Mouse (Mus musculus) megakaryocyte, embryonic 14.5 days (primary cell): ENCODE data around the gene Krba1. TPM values are rescaled to one million over a fixed set of nuclear protein-coding genes. Genes with fewer than 3 reads are reported as not detected.

ENCODE experiments used
- H3K27me3 ChIP-seq: replicated peaks from 2 replicates; pipeline ENCODE3; 2012; ENCODE audit warnings: inconsistent platforms
- H3K36me3 ChIP-seq: replicated peaks from 2 replicates; pipeline ENCODE3; 2012; ENCODE audit warnings: low read length, inconsistent platforms, mixed read lengths
- H3K4me1 ChIP-seq: 2 replicates; pipeline ENCODE4 v1.6.1; 2012; ENCODE audit warnings: inconsistent platforms
- H3K4me3 ChIP-seq: replicated peaks from 2 replicates; pipeline ENCODE3; 2012; ENCODE audit warnings: moderate library complexity, mild to moderate bottlenecking, inconsistent platforms
- H3K9me3 ChIP-seq: 2 replicates; pipeline ENCODE4 v1.6.1; 2012; ENCODE audit warnings: inconsistent platforms
- FLI1 ChIP-seq: IDR thresholded peaks from 2 replicates; pipeline ENCODE4 v1.6.1; 2012; ENCODE audit warnings: low read length, inconsistent platforms, mixed read lengths
- GATA1 ChIP-seq: IDR thresholded peaks from 3 replicates; pipeline ENCODE4 v1.6.1; 2012; ENCODE audit warnings: mixed read lengths, low read length, inconsistent platforms, borderline replicate concordance
- polyA plus RNA-seq: library from polyadenylated mRNA; stranded (reverse); fragments of >175 nt; gene quantifications from 2 replicates; pipeline ENCODE4 v1.2.3, GENCODE M21; 2012; ENCODE audit warnings: low replicate concordance; ENCODE audit not compliant: insufficient read depth

Krba1 gene
- polyA plus RNA-seq, 1 experiment = 1.0 TPM

DNA sequence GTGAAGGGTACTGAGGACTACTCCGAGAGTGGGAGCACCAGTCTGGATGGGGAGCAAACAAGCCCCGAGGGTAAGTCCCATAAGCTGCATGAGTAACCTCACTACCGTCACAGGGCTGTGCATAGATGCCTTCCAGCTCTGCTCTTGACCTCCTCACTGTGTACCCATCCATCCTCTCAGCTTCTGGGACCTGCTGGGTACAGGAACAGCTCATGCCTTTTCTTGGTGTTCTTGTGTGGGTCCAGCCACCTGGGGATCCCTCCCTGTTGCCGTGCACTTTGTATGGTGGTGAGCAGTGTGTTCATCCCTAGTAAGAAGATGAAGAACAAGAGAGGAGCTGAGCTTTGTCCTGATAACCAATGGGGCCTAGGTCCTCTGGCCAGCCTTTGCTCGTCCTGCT, 8.7 kb downstream of the Krba1 start:
- no peaks in the 10 kb centered on the region for H3K9me3 ChIP-seq
- peaks cover 16% of the 10 kb centered on the region for H3K27me3 ChIP-seq
- H3K4me1 ChIP-seq = peaks cover 5% of the 10 kb centered on the region; the same call in 1 of the 2 replicates
- H3K4me3 ChIP-seq = no peak overlapping the region
- TF ChIP-seq GATA1 (no peak), FLI1 (no peak)
- no peaks in the 10 kb centered on the region for H3K36me3 ChIP-seq

GRCm38 (mm10) chr6:48409726-48410343, 14.4 kb downstream of the Krba1 start:
- Histone ChIP-seq H3K36me3 (no peaks in the 10 kb centered on the region), H3K27me3 (peaks cover 19% of the 10 kb centered on the region), H3K9me3 (no peaks in the 10 kb centered on the region), H3K4me1 (peaks cover 5% of the 10 kb centered on the region; the same call in 1 of the 2 replicates), H3K4me3 (no peak overlapping the region)
- TF ChIP-seq FLI1 = no peak
- no peak for TF ChIP-seq GATA1

DNA sequence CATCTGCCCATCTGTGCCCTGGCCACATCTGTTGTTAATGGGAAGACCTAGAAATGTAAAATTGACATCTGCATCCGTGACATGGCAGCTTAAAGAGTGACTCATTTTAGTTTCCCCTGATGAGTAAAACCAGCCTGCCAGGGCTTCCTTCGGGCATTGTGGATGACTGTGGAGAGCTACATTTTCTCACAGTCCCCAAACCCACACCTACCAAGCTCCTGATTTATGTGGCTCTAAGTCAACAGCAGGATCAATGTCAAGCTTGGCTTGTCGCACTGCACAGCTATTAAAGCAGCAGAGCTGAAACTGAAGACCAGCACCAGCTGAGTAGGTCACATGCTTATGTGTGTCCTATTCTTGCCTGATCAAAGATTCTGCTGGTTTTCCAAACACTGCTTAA, 15.2 kb downstream of the Krba1 start:
- Histone ChIP-seq H3K36me3 (no peaks in the 10 kb centered on the region), H3K4me3 (no peak overlapping the region), H3K4me1 (no peaks in the 10 kb centered on the region), H3K9me3 (no peaks in the 10 kb centered on the region), H3K27me3 (peaks cover 23% of the 10 kb centered on the region)
- TF ChIP-seq FLI1 (no peak), GATA1 (no peak)

DNA sequence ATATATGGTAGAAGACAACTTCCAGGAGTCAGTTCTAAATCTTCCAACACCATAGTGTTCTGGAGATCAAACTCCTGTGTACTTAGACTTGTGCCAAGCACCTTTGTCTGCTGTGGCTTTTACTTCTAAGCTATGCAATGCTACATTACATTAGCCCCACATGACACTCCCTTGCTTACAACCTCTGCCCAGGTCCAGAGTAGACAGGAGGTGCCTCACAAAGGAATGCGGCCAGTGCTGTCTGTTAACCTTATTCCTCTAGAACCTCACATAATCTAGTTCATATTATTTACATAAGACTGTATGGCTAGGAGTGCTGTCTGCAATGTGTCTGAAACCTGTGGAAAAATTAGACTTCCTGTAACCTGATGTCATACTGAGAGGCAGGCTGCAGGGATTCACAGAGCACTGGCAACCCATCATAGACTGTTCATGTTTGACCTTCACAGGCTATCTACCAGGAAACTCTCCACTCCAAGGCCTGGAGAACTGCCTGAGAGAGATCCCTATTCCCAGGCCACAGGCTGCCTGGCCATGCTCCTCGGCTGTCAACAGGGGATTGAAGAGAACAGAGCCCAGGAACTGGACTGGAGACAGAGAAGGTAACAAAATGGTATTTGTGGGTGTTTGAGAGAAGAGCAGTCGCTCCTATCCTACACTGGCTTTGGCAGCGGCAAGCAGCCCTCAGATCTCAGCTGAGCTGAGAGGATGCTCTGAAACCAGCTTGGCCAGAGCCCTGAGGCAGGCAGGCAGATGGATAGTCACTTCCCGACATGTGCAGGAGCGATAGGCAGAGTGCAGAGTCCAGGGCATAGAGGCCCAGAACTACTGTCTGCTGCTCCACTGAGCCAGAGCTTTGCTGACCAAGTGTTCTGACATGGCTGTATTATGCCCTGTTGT, 16.1 kb downstream of the Krba1 start:
- Histone ChIP-seq H3K4me3 (no peak overlapping the region), H3K36me3 (no peaks in the 10 kb centered on the region)

DNA sequence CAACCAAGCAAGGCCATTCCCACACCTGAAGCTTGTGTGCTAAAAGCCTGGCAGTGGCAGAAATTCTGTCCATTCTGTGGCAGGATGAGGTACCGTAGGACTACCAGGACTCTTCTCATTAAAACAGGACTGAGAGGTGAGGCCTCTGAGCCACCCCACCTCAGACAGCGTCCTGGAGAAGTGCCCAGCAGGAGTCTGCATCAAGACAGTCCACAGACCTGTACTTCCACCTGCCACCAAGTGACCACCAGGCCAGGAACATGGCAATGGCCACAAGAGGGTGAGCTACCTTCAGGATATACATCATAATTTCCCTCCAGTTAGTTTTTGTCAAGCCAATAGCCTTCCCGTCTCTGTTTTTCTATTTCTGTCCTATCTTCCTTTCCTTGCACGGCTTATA, 16.8 kb downstream of the Krba1 start:
- no peaks in the 10 kb centered on the region for H3K4me1 ChIP-seq
- no peak for TF ChIP-seq GATA1
- no peaks in the 10 kb centered on the region for H3K36me3 ChIP-seq
- H3K9me3 ChIP-seq = no peaks in the 10 kb centered on the region
- H3K27me3 ChIP-seq = peaks cover 36% of the 10 kb centered on the region
- H3K4me3 ChIP-seq = no peak overlapping the region

More for the DNA sequence above, 16.1 kb downstream of the Krba1 start:
- no peaks in the 10 kb centered on the region for H3K4me1 ChIP-seq
- TF ChIP-seq GATA1 (no peak), FLI1 (no peak)
- H3K27me3 ChIP-seq = peaks cover 32% of the 10 kb centered on the region
- no peaks in the 10 kb centered on the region for H3K9me3 ChIP-seq

- TF ChIP-seq GATA1 (no peak), FLI1 (no peak)
- no peaks in the 10 kb centered on the region for H3K36me3 ChIP-seq
- H3K27me3 ChIP-seq = peaks cover 40% of the 10 kb centered on the region
- no peaks in the 10 kb centered on the region for H3K4me1 ChIP-seq
- no peak overlapping the region for H3K4me3 ChIP-seq
- no peaks in the 10 kb centered on the region for H3K9me3 ChIP-seq
Measured at GRCm38 (mm10) chr6:48412662-48413061, 17.3 kb downstream of the Krba1 start.

DNA sequence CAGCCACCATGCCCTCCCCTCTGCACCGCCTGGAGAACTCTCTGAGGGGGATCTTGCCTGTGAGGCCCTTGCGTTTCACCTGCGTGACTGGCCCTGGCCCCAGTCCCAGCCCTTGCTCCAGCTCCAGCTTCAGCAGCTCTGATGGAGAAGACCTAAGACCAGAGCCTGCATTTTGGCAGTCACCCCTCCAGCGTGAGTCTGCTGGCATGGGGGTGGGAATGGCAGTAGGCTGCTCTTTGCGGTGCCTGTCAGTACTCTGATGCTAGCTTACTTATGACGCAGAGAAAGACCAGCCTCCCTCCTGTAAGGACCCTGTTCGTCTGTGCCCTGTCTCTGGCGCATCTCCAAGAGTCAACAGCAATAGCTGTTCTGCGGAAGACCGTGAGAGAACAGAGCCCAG, 17.7 kb downstream of the Krba1 start:
- no peaks in the 10 kb centered on the region for H3K9me3 ChIP-seq
- no peaks in the 10 kb centered on the region for H3K36me3 ChIP-seq

GRCm38 (mm10) chr6:48414886-48415285, 19.5 kb downstream of the Krba1 start:
- no peaks in the 10 kb centered on the region for H3K36me3 ChIP-seq
- H3K27me3 ChIP-seq = peaks cover 44% of the 10 kb centered on the region
- no peak overlapping the region for H3K4me3 ChIP-seq
- H3K9me3 ChIP-seq = no peaks in the 10 kb centered on the region
- peaks cover 6% of the 10 kb centered on the region for H3K4me1 ChIP-seq
- no peak for TF ChIP-seq FLI1
- TF ChIP-seq GATA1 = no peak

More for the DNA sequence above, 17.7 kb downstream of the Krba1 start:
- H3K27me3 ChIP-seq = peaks cover 40% of the 10 kb centered on the region
- no peaks in the 10 kb centered on the region for H3K4me1 ChIP-seq
- H3K4me3 ChIP-seq = no peak overlapping the region
- TF ChIP-seq GATA1 = no peak
- no peak for TF ChIP-seq FLI1

- TF ChIP-seq FLI1 (no peak), GATA1 (no peak)
- H3K36me3 ChIP-seq = no peaks in the 10 kb centered on the region
Measured at GRCm38 (mm10) chr6:48415636-48416035, 20.2 kb downstream of the Krba1 start.

DNA sequence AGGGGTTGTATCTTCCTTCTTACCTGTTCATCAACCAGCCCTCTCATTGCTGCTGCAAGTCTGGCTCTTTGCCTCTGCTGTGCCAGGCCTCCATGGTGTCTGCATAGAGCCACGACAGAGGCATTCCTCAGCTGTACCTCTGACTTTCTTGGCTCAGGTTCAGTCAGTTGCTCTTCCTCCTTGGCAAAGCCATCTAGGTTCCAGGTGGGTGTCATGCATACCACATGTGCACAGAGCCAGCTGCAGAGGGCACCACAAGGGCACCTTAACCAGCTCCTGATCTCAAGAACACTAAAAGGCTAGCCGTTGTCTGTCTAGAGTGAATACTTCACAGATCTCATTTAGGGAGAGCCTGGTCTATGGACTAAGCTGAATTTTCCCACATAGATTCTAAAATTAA, 21.1 kb downstream of the Krba1 start:
- Histone ChIP-seq H3K27me3 (peaks cover 47% of the 10 kb centered on the region), H3K9me3 (no peaks in the 10 kb centered on the region), H3K4me1 (peaks cover 21% of the 10 kb centered on the region), H3K4me3 (no peak overlapping the region), H3K36me3 (no peaks in the 10 kb centered on the region)
- TF ChIP-seq FLI1 (no peak), GATA1 (no peak)

More at GRCm38 (mm10) chr6:48415636-48416035, 20.2 kb downstream of the Krba1 start:
- peaks cover 46% of the 10 kb centered on the region for H3K27me3 ChIP-seq
- H3K9me3 ChIP-seq = no peaks in the 10 kb centered on the region
- H3K4me3 ChIP-seq = no peak overlapping the region
- H3K4me1 ChIP-seq = peaks cover 14% of the 10 kb centered on the region
